Mouse (Mus musculus): ENCODE measurements around the gene Ccdc90b.

- TF ChIP-seq CTCF (IDR thresholded peaks at IDR 0.05; ENCODE audit: low read depth): no peak
- TF ChIP-seq EP300 (IDR thresholded peaks at IDR 0.05; ENCODE audit: low read depth): no peak
Measured at GRCm38 (mm10) chr7:92532351-92533036, 28.5 kb upstream of the Ccdc90b start.

Data from liver, embryonic 14.5 days (tissue).